Mouse (Mus musculus) hindbrain, embryonic 13.5 days (tissue): Measurements from ENCODE around the gene Cntnap2. TPM values are rescaled to one million over a fixed set of nuclear protein-coding genes. Genes with fewer than 3 reads are reported as not detected.
"Not testable (repeated sequence)": the region's sequence is repeated elsewhere in the genome, so short reads cannot be mapped to it uniquely, and the experiment has no call there.

ENCODE experiments used
- ATAC-seq: fragments of 200-750 bp; cut with Nextera tagmentation; 2 replicates; pipeline ENCODE4 v1.8.0; 2017; ENCODE audit warnings: moderate TSS enrichment; ENCODE audit not compliant: low FRiP score
- H3K27ac ChIP-seq: fragments of 300-500 bp; sonication (generic); 2 replicates; pipeline ENCODE4 v1.5.1; 2015; ENCODE audit warnings: inconsistent platforms, mild to moderate bottlenecking, moderate library complexity
- H3K27me3 ChIP-seq: fragments of 300-500 bp; sonication (generic); 2 replicates; pipeline ENCODE4 v1.6.1; 2015; ENCODE audit warnings: mild to moderate bottlenecking, inconsistent platforms
- H3K36me3 ChIP-seq: fragments of 300-500 bp; sonication (generic); 2 replicates; pipeline ENCODE4 v1.6.1; 2015; ENCODE audit warnings: mild to moderate bottlenecking, inconsistent platforms
- H3K4me1 ChIP-seq: fragments of 300-500 bp; sonication (generic); replicated peaks from 2 replicates; pipeline ENCODE4 v1.6.1; 2015; ENCODE audit warnings: inconsistent platforms
- H3K4me2 ChIP-seq: fragments of 300-500 bp; sonication (generic); 2 replicates; pipeline ENCODE4 v1.6.1; 2015; ENCODE audit warnings: inconsistent platforms, mild to moderate bottlenecking, moderate library complexity
- H3K4me3 ChIP-seq: fragments of 300-500 bp; sonication (generic); 2 replicates; pipeline ENCODE4 v1.5.1; 2015; ENCODE audit warnings: mild to moderate bottlenecking, inconsistent platforms
- H3K9ac ChIP-seq: fragments of 300-500 bp; sonication (generic); 2 replicates; pipeline ENCODE4 v1.6.1; 2015; ENCODE audit warnings: mild to moderate bottlenecking, inconsistent platforms
- H3K9me3 ChIP-seq: fragments of 300-500 bp; sonication (generic); 2 replicates; pipeline ENCODE4 v1.6.1; 2016; ENCODE audit warnings: inconsistent platforms
- WGBS: fragments of 180-500 bp; shearing (Covaris S2); methylation state at CpG from one replicate; pipeline ENCODE4 v1.1.7; 2015; 5-methylcytosine and 5-hydroxymethylcytosine counted together
- polyA plus RNA-seq: library from polyadenylated mRNA; unstranded; fragments of >200 nt; fragmentation: Nextera tagmentation; extraction: Ambion mirVana; gene quantifications from 2 replicates; pipeline ENCODE4 v1.2.1, GENCODE M21; 2015

Gene Cntnap2
- polyA plus RNA-seq, 1 experiment from 2014 or later, result 53.0 TPM

GRCm38 (mm10) chr6:47182252-47182651 lies 2123.1 kb downstream of the Cntnap2 start:
- Histone ChIP-seq H3K4me2 (no peak overlapping the region), H3K27me3 (no peaks in the 10 kb centered on the region), H3K4me1 (peaks cover 5% of the 10 kb centered on the region; the same call in 1 of the 2 replicates), H3K9ac (no peak overlapping the region), H3K27ac (no peak overlapping the region), H3K9me3 (no peaks in the 10 kb centered on the region), H3K4me3 (no peak overlapping the region), H3K36me3 (no peaks in the 10 kb centered on the region)
- WGBS, result 72% methylated on average over 2 of the region's 2 CpGs
- ATAC-seq, result no peak

- no peaks in the 10 kb centered on the region for H3K36me3 ChIP-seq
- H3K4me3 ChIP-seq, result no peak overlapping the region
- H3K9me3 ChIP-seq, result no peaks in the 10 kb centered on the region
- WGBS, result 77% methylated on average over 1 of the region's 1 CpGs
- H3K27ac ChIP-seq, result no peak overlapping the region
- no peak for ATAC-seq
- peaks cover 5% of the 10 kb centered on the region; the same call in 1 of the 2 replicates for H3K4me1 ChIP-seq
- H3K9ac ChIP-seq, result no peak overlapping the region
- H3K4me2 ChIP-seq, result no peak overlapping the region
- H3K27me3 ChIP-seq, result no peaks in the 10 kb centered on the region
Observed at GRCm38 (mm10) chr6:47182756-47183155, 2123.6 kb downstream of the Cntnap2 start.

- H3K9me3 ChIP-seq, H3K27ac ChIP-seq, H3K9ac ChIP-seq, H3K36me3 ChIP-seq, ATAC-seq, H3K27me3 ChIP-seq, H3K4me3 ChIP-seq, H3K4me1 ChIP-seq, H3K4me2 ChIP-seq: not testable (repeated sequence)
Observed at GRCm38 (mm10) chr6:47183850-47184249, 2124.7 kb downstream of the Cntnap2 start.

- no peak for ATAC-seq
- Histone ChIP-seq H3K27me3 (no peaks in the 10 kb centered on the region), H3K4me1 (peaks cover 8% of the 10 kb centered on the region; the same call in 1 of the 2 replicates), H3K36me3 (no peaks in the 10 kb centered on the region), H3K4me3 (no peak overlapping the region), H3K9me3 (no peaks in the 10 kb centered on the region), H3K9ac (no peak overlapping the region), H3K4me2 (no peak overlapping the region), H3K27ac (no peak overlapping the region)
- WGBS, result 65% methylated on average over 7 of the region's 7 CpGs
Observed at GRCm38 (mm10) chr6:47188193-47188592, 2129.0 kb downstream of the Cntnap2 start.

GRCm38 (mm10) chr6:47188596-47188995 lies 2129.4 kb downstream of the Cntnap2 start:
- H3K4me2 ChIP-seq, ATAC-seq, H3K36me3 ChIP-seq, H3K4me3 ChIP-seq, H3K9me3 ChIP-seq, H3K4me1 ChIP-seq, H3K9ac ChIP-seq, H3K27ac ChIP-seq, H3K27me3 ChIP-seq: not testable (repeated sequence)
- WGBS, result 89% methylated on average over 6 of the region's 6 CpGs

GRCm38 (mm10) chr6:47190282-47190681 lies 2131.1 kb downstream of the Cntnap2 start:
- H3K27me3 ChIP-seq, result no peaks in the 10 kb centered on the region
- 82% methylated on average over 7 of the region's 7 CpGs for WGBS
- H3K4me2 ChIP-seq, result no peak overlapping the region
- H3K4me1 ChIP-seq, result 0 out of 2 replicates have a peak, but pooled peaks cover 3% of the 10 kb centered on the region
- H3K9ac ChIP-seq, result no peak overlapping the region
- ATAC-seq, result no peak
- no peaks in the 10 kb centered on the region for H3K9me3 ChIP-seq
- no peak overlapping the region for H3K27ac ChIP-seq
- no peaks in the 10 kb centered on the region for H3K36me3 ChIP-seq
- H3K4me3 ChIP-seq, result no peak overlapping the region

GRCm38 (mm10) chr6:47191277-47191800 lies 2132.2 kb downstream of the Cntnap2 start:
- Histone ChIP-seq H3K4me3 (no peak overlapping the region), H3K4me1 (0 out of 2 replicates have a peak, but pooled peaks cover 3% of the 10 kb centered on the region), H3K4me2 (no peak overlapping the region), H3K27me3 (no peaks in the 10 kb centered on the region), H3K36me3 (no peaks in the 10 kb centered on the region), H3K27ac (no peak overlapping the region), H3K9me3 (no peaks in the 10 kb centered on the region), H3K9ac (no peak overlapping the region)
- ATAC-seq, result no peak
- 21% methylated on average over 7 of the region's 7 CpGs for WGBS

- Histone ChIP-seq H3K4me3 (no peak overlapping the region), H3K27me3 (no peaks in the 10 kb centered on the region), H3K4me2 (no peak overlapping the region), H3K36me3 (no peaks in the 10 kb centered on the region), H3K27ac (no peak overlapping the region), H3K9ac (no peak overlapping the region), H3K4me1 (0 out of 2 replicates have a peak, but pooled peaks cover 3% of the 10 kb centered on the region), H3K9me3 (no peaks in the 10 kb centered on the region)
- ATAC-seq, result no peak
- WGBS, result 86% methylated on average over 10 of the region's 10 CpGs
Observed at GRCm38 (mm10) chr6:47191940-47192339, 2132.8 kb downstream of the Cntnap2 start.

GRCm38 (mm10) chr6:47192478-47192877 lies 2133.3 kb downstream of the Cntnap2 start:
- H3K9me3 ChIP-seq, result no peaks in the 10 kb centered on the region
- H3K4me2 ChIP-seq, result no peak overlapping the region
- no peaks in the 10 kb centered on the region for H3K36me3 ChIP-seq
- ATAC-seq, result no peak
- H3K4me1 ChIP-seq, result 0 out of 2 replicates have a peak, but pooled peaks cover 3% of the 10 kb centered on the region
- no peaks in the 10 kb centered on the region for H3K27me3 ChIP-seq
- H3K4me3 ChIP-seq, result no peak overlapping the region
- 70% methylated on average over 9 of the region's 9 CpGs for WGBS
- H3K9ac ChIP-seq, result no peak overlapping the region
- no peak overlapping the region for H3K27ac ChIP-seq

GRCm38 (mm10) chr6:47197570-47197969 lies 2138.4 kb downstream of the Cntnap2 start:
- Histone ChIP-seq H3K4me2 (no peak overlapping the region), H3K27me3 (no peaks in the 10 kb centered on the region), H3K4me3 (no peak overlapping the region), H3K4me1 (no peaks in the 10 kb centered on the region), H3K36me3 (no peaks in the 10 kb centered on the region), H3K9ac (no peak overlapping the region), H3K27ac (no peak overlapping the region), H3K9me3 (no peaks in the 10 kb centered on the region)
- no peak for ATAC-seq

- no peak overlapping the region for H3K9ac ChIP-seq
- H3K4me1 ChIP-seq, result no peaks in the 10 kb centered on the region
- no peaks in the 10 kb centered on the region for H3K36me3 ChIP-seq
- no peak overlapping the region for H3K4me3 ChIP-seq
- no peak for ATAC-seq
- H3K27me3 ChIP-seq, result no peaks in the 10 kb centered on the region
- H3K4me2 ChIP-seq, result no peak overlapping the region
- no peaks in the 10 kb centered on the region for H3K9me3 ChIP-seq
- H3K27ac ChIP-seq, result no peak overlapping the region
Observed at GRCm38 (mm10) chr6:47200671-47201070, 2141.5 kb downstream of the Cntnap2 start.

GRCm38 (mm10) chr6:47208031-47208430 lies 2148.9 kb downstream of the Cntnap2 start:
- ATAC-seq, result no peak
- Histone ChIP-seq H3K27ac (no peak overlapping the region), H3K4me1 (no peaks in the 10 kb centered on the region), H3K36me3 (no peaks in the 10 kb centered on the region), H3K4me2 (no peak overlapping the region), H3K9ac (no peak overlapping the region), H3K9me3 (no peaks in the 10 kb centered on the region), H3K27me3 (no peaks in the 10 kb centered on the region), H3K4me3 (no peak overlapping the region)
- WGBS, result 82% methylated on average over 1 of the region's 1 CpGs

- no peaks in the 10 kb centered on the region for H3K36me3 ChIP-seq
- no peaks in the 10 kb centered on the region for H3K9me3 ChIP-seq
- no peak overlapping the region for H3K27ac ChIP-seq
- H3K4me1 ChIP-seq, result no peaks in the 10 kb centered on the region
- no peak overlapping the region for H3K4me3 ChIP-seq
- no peak overlapping the region for H3K9ac ChIP-seq
- no peak for ATAC-seq
- H3K4me2 ChIP-seq, result no peak overlapping the region
- no peaks in the 10 kb centered on the region for H3K27me3 ChIP-seq
Observed at GRCm38 (mm10) chr6:47214731-47215130, 2155.6 kb downstream of the Cntnap2 start.
